Mouse (Mus musculus) MEL (cell line): ENCODE data around the gene Lyar. TPM values are rescaled to one million over a fixed set of nuclear protein-coding genes. Genes with fewer than 3 reads are reported as not detected.

Source experiments
- DNase-seq: peaks from one replicate; pipeline ENCODE4 v3.0.0; 2011; ENCODE audit warnings: low read depth, low spot score
- H3K27ac ChIP-seq: 2 replicates; pipeline ENCODE4 v1.5.1; 2012; ENCODE audit warnings: low read depth, mild to moderate bottlenecking, control low read depth, low read length, moderate library complexity; ENCODE audit not compliant: control insufficient read depth
- H3K27me3 ChIP-seq, 2 experiments: fragments of 150-350 bp in 1 of 2; sonication (generic) in 1 of 2; 2 replicates each; pipeline ENCODE4 v1.6.1; 2012; ENCODE audit warnings: low read length in 2 of 2, mild to moderate bottlenecking in 2 of 2, improper control_type of control experiment in 1 of 2, moderate library complexity in 1 of 2; ENCODE audit not compliant: insufficient read depth in 2 of 2, control insufficient read depth in 1 of 2
- H3K36me3 ChIP-seq, 2 experiments: 2 replicates each; pipeline ENCODE4 v1.6.1; 2012 to 2014; ENCODE audit warnings: low read length in 2 of 2, improper control_type of control experiment in 1 of 2, inconsistent platforms in 1 of 2, mild to moderate bottlenecking in 1 of 2; ENCODE audit not compliant: insufficient read depth in 2 of 2, control insufficient read depth in 1 of 2
- H3K4me1 ChIP-seq, 2 experiments: fragments of 150-350 bp in 1 of 2; sonication (generic) in 1 of 2; 2 replicates each; pipeline ENCODE4 v1.6.1; 2012; ENCODE audit warnings: low read length in 2 of 2, improper control_type of control experiment in 1 of 2, mild to moderate bottlenecking in 1 of 2; ENCODE audit not compliant: insufficient read depth in 2 of 2, control insufficient read depth in 1 of 2
- H3K4me3 ChIP-seq, 2 experiments: fragments of 150-350 bp in 1 of 2; sonication (generic) in 1 of 2; 2 replicates each; pipeline ENCODE4 v1.5.1; 2012; ENCODE audit warnings: low read depth in 2 of 2, low read length in 2 of 2, mild to moderate bottlenecking in 2 of 2, moderate library complexity in 2 of 2, control low read depth in 1 of 2, improper control_type of control experiment in 1 of 2; ENCODE audit not compliant: control insufficient read depth in 1 of 2, insufficient read depth in 1 of 2
- H3K79me2 ChIP-seq: 2 replicates; pipeline ENCODE4 v1.6.1; 2012; ENCODE audit warnings: mild to moderate bottlenecking, low read length, moderate library complexity; ENCODE audit not compliant: control insufficient read depth, poor library complexity, insufficient read depth
- H3K9ac ChIP-seq: 2 replicates; pipeline ENCODE4 v1.6.1; 2012; ENCODE audit warnings: low read depth, mild to moderate bottlenecking, control low read depth, low read length, moderate library complexity; ENCODE audit not compliant: control insufficient read depth, poor library complexity, severe bottlenecking
- H3K9me3 ChIP-seq: fragments of 150-350 bp; sonication (generic); replicated peaks from 2 replicates; pipeline ENCODE4 v1.6.1; 2012; ENCODE audit warnings: mild to moderate bottlenecking, low read length, improper control_type of control experiment, moderate library complexity; ENCODE audit not compliant: insufficient read depth
- CTCF ChIP-seq, 3 experiments: IDR thresholded peaks in 2 of 3; conservative IDR thresholded peaks in 1 of 3; 2 replicates each; pipeline ENCODE4 v1.5.1; 2011 to 2012; ENCODE audit warnings: low read length in 3 of 3, low read depth in 2 of 3, mild to moderate bottlenecking in 2 of 3, improper control_type of control experiment in 1 of 3, inconsistent platforms in 1 of 3, mixed read lengths in 1 of 3, moderate library complexity in 1 of 3; ENCODE audit not compliant: control insufficient read depth in 1 of 3, insufficient read depth in 1 of 3, poor library complexity in 1 of 3, severe bottlenecking in 1 of 3
- GATA1 ChIP-seq: IDR thresholded peaks from 2 replicates; pipeline ENCODE4 v1.6.1; 2011; ENCODE audit warnings: low read depth, low read length, improper control_type of control experiment
- JUND ChIP-seq: IDR thresholded peaks from 2 replicates; pipeline ENCODE4 v1.6.1; 2011; ENCODE audit warnings: low read depth, mild to moderate bottlenecking, improper control_type of control experiment, low read length
- KAT2A ChIP-seq: conservative IDR thresholded peaks from 2 replicates; pipeline ENCODE4 v1.6.1; 2012; ENCODE audit warnings: low read depth, low read length, improper control_type of control experiment, inconsistent platforms
- MAFK ChIP-seq: IDR thresholded peaks from 2 replicates; pipeline ENCODE4 v1.6.1; 2011; ENCODE audit warnings: low read depth, mild to moderate bottlenecking, low read length, improper control_type of control experiment, borderline replicate concordance
- MXI1 ChIP-seq: IDR thresholded peaks from 2 replicates; pipeline ENCODE4 v1.6.1; 2011; ENCODE audit warnings: mild to moderate bottlenecking, low read depth, low read length, improper control_type of control experiment
- POLR2AphosphoS2 ChIP-seq: IDR thresholded peaks from 2 replicates; pipeline ENCODE4 v1.6.1; 2011; ENCODE audit warnings: low read length, improper control_type of control experiment
- POLR2AphosphoS5 ChIP-seq: IDR thresholded peaks from 2 replicates; pipeline ENCODE4 v1.6.1; 2012; ENCODE audit warnings: low read depth, borderline replicate concordance, mild to moderate bottlenecking, inconsistent platforms, low read length, moderate library complexity, mixed read lengths
- SMC3 ChIP-seq: IDR thresholded peaks from 2 replicates; pipeline ENCODE4 v1.6.1; 2011; ENCODE audit warnings: low read depth, low read length, improper control_type of control experiment
- TAL1 ChIP-seq: IDR thresholded peaks from 2 replicates; pipeline ENCODE4 v1.6.1; 2012; ENCODE audit warnings: mild to moderate bottlenecking, inconsistent platforms, low read length, moderate library complexity, mixed read lengths
- TBP ChIP-seq: IDR thresholded peaks from 2 replicates; pipeline ENCODE4 v1.8.0; 2011; ENCODE audit warnings: low read depth, low read length, improper control_type of control experiment
- TCF12 ChIP-seq: IDR thresholded peaks from 2 replicates; pipeline ENCODE4 v1.6.1; 2014; ENCODE audit warnings: low read depth, mild to moderate bottlenecking, inconsistent platforms, low read length, improper control_type of control experiment, moderate library complexity
- UBTF ChIP-seq: IDR thresholded peaks from 2 replicates; pipeline ENCODE4 v1.6.1; 2012; ENCODE audit warnings: low read depth, mild to moderate bottlenecking, inconsistent platforms, low read length, improper control_type of control experiment, moderate library complexity, borderline replicate concordance; ENCODE audit not compliant: insufficient read depth
- USF1 ChIP-seq: IDR thresholded peaks from 2 replicates; pipeline ENCODE4 v1.6.1; 2014; ENCODE audit warnings: low read depth, mild to moderate bottlenecking, inconsistent platforms, low read length, improper control_type of control experiment, moderate library complexity
- polyA plus RNA-seq, 2 experiments: library from polyadenylated mRNA; stranded (reverse) in 1 of 2; unstranded in 1 of 2; fragments of >175 nt in 1 of 2; fragments of >200 nt in 1 of 2; gene quantifications; 2 replicates each; pipeline versions ENCODE4 v1.2.1 to v1.2.4; 2012; ENCODE audit warnings: low replicate concordance in 2 of 2, low read depth in 1 of 2; ENCODE audit not compliant: insufficient read length in 2 of 2, insufficient read depth in 1 of 2, missing spikeins in 1 of 2
- total RNA-seq: library from RNA; depleted of rRNA; stranded (reverse); fragments of 300-350 nt; gene quantifications from 2 replicates; pipeline ENCODE4 v1.2.3, GENCODE M21; 2012

Lyar gene
- total and polyA plus RNA-seq, 3 experiments: 333 to 678 (median 507) TPM

GRCm38 (mm10) chr5:38174256-38174912 lies 45.9 kb upstream of the Lyar start:
- H3K9me3 ChIP-seq: no peaks in the 10 kb centered on the region
- H3K4me3 ChIP-seq: no peak overlapping the region
- no peak for TF ChIP-seq TAL1
- no peak for TF ChIP-seq GATA1
- no peak for TF ChIP-seq TBP
- TF ChIP-seq POLR2AphosphoS5: no peak
- no peak for TF ChIP-seq MXI1
- no peak for TF ChIP-seq USF1
- TF ChIP-seq CTCF (IDR thresholded peaks at IDR 0.05 in 2 of 3, conservative IDR thresholded peaks at IDR 0.05 in 1 of 3; ENCODE audit: control insufficient read depth in 1 of 3, insufficient read depth in 1 of 3, low read depth in 2 of 3, low read length in 3 of 3, poor library complexity in 1 of 3, severe bottlenecking in 1 of 3): no peak
- no peak for TF ChIP-seq UBTF
- no peaks in the 10 kb centered on the region for H3K36me3 ChIP-seq
- no peaks in the 10 kb centered on the region for H3K79me2 ChIP-seq
- H3K27me3 ChIP-seq: no peaks in the 10 kb centered on the region
- no peaks in the 10 kb centered on the region for H3K4me1 ChIP-seq
- H3K27ac ChIP-seq: no peak overlapping the region
- H3K9ac ChIP-seq: no peak overlapping the region
- no peak for DNase-seq

DNA sequence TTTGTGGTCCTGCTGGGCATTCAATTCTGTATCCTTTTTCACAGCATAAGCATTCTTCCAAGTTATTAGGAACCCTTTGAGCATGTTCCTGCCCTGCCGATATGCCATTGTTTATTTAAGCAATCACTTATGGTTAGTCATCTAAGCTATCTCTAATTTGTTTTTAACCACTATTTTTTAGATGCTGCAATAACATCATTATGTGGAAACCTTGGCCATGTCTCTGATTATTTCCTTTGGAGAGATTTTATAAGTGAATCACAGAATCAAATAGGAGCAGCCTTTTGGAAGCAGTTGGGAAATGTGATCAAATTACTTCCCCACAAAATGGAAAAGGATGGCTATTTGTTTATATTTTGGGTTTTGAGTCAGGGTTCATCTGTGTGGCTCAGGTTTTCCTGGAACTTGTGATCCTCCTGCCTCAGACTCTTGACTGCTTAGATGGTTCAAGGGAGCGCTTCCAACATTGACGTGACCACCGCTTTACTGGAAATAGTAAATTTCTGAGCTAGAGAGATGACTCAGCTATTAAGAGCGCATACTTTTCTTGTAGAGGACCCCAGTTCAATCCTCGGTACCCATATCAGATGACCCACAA lies 35.5 kb upstream of the Lyar start:
- H3K4me1 ChIP-seq: no peaks in the 10 kb centered on the region
- no peak overlapping the region for H3K27ac ChIP-seq
- H3K27me3 ChIP-seq: no peaks in the 10 kb centered on the region
- no peak overlapping the region for H3K9ac ChIP-seq
- TF ChIP-seq TBP (no peak), JUND (no peak), GATA1 (no peak), TCF12 (no peak), SMC3 (no peak), KAT2A (no peak), USF1 (no peak), MAFK (no peak), CTCF (IDR thresholded peaks at IDR 0.05 in 2 of 3, conservative IDR thresholded peaks at IDR 0.05 in 1 of 3; ENCODE audit: control insufficient read depth in 1 of 3, insufficient read depth in 1 of 3, low read depth in 2 of 3, low read length in 3 of 3, poor library complexity in 1 of 3, severe bottlenecking in 1 of 3) (no peak), POLR2AphosphoS2 (no peak)
- no peaks in the 10 kb centered on the region for H3K36me3 ChIP-seq
- no peak for DNase-seq
- no peak overlapping the region for H3K4me3 ChIP-seq
- no peaks in the 10 kb centered on the region for H3K9me3 ChIP-seq
- no peaks in the 10 kb centered on the region for H3K79me2 ChIP-seq
